Mouse (Mus musculus) retina, postnatal 1 day (tissue): ENCODE measurements around the gene Rtn4ip1.
"Not testable (repeated sequence)": the region's sequence is repeated elsewhere in the genome, so short reads cannot be mapped to it uniquely, and the experiment has no call there.

Experiments
- DNase-seq: peaks from one replicate; pipeline ENCODE4 v3.0.0-alpha.2; 2012

Rtn4ip1 gene

GRCm38 (mm10) chr10:43901578-43902194 lies at the start of gene Rtn4ip1, which contains the start of gene Qrsl1:
Gene Rtn4ip1 (plus strand): TSS chr10:43901807.
Gene Qrsl1 (minus strand): TSS chr10:43901745.
- peak; percentile 97 for DNase-seq

- no peak for DNase-seq
Observed at GRCm38 (mm10) chr10:43851898-43852297, 49.7 kb upstream of the Rtn4ip1 start.

- no peak for DNase-seq
Observed at GRCm38 (mm10) chr10:43855916-43856315, 45.7 kb upstream of the Rtn4ip1 start.

DNA sequence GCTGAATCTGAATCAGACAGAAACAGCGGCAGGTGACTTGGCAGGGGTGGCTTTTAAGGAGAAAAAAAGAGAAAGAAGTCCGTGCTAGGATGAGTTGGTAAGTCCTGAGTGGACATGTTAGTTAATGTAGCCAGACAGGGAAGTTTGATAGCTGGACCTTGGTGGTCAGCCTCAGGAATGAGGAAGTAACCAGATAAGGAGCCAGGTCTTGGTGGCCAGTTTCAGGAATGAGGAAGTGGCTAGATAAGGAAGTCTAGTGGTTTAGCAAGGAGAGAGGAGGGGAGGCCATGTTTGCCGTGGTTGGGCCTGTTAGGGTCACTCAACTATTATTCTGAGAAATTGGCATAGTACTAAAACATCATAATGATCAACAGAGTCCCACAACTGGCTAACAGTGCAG lies 45.3 kb upstream of the Rtn4ip1 start:
- DNase-seq = no peak

DNA sequence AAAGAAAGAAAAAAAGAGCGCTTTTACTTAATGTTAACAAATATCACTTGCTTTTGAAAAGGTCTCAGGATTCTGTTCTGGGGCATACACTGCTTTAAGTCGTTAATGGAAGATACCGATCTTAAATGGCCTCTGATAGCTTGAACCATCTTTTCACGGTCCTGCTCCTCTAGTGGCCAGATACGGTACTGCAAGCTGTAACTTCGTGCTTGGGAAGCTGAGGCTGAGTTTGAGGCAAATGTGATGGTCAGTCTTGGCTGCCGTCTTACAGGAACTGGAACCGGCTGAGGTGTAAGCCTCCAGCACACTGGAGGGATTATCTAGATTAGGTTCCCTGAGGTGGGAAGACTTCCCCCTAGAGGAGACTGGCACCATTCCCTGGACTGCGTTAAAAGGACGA lies 30.9 kb upstream of the Rtn4ip1 start:
- peak; percentile 63 for DNase-seq

DNA sequence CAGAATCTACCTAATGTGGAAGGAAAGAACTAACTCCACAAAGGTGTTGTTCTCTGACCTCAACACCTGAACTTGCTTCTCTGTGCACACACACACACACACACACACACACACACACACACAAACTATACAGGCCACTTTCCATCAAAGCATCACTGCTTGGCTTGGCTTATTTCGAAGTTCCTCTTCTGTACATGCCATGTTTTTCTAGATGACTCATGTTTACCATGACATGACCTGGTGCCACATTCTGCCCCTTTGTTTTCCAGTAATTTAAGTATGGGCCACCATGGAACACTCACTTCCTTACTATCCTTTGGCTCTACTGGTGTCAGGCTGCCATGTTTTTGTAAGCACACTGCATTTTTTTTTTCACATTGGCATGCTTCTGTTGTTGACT lies 30.1 kb upstream of the Rtn4ip1 start:
- no peak for DNase-seq

GRCm38 (mm10) chr10:43887676-43888075 lies 13.9 kb upstream of the Rtn4ip1 start:
- DNase-seq = no peak

- DNase-seq = no peak
Observed at GRCm38 (mm10) chr10:43888976-43889375, 12.6 kb upstream of the Rtn4ip1 start.

- no peak for DNase-seq
Observed at GRCm38 (mm10) chr10:43892971-43893370, 8.6 kb upstream of the Rtn4ip1 start.

DNA sequence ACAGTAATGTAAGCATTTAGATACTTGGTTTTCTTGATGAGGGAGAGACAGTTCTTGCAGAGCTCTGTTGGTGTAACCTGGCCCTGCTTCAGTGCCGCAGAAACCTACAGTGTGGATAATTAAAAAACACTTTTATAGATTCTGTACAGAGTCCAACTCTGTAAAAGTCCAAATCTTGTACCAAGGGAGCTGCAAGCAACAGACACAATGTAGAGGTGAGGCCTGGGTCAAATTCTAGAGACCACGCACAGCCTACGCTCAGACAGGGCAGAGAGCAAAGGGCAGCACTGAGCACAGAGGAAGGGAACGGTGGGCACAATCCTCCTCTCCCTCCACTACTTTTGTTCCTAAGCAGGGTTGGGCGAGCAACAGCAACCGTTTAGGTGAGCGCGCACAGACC lies 5.5 kb upstream of the Rtn4ip1 start:
- no peak for DNase-seq

- DNase-seq = no peak
Observed at GRCm38 (mm10) chr10:43898276-43898675, 3.3 kb upstream of the Rtn4ip1 start.

DNA sequence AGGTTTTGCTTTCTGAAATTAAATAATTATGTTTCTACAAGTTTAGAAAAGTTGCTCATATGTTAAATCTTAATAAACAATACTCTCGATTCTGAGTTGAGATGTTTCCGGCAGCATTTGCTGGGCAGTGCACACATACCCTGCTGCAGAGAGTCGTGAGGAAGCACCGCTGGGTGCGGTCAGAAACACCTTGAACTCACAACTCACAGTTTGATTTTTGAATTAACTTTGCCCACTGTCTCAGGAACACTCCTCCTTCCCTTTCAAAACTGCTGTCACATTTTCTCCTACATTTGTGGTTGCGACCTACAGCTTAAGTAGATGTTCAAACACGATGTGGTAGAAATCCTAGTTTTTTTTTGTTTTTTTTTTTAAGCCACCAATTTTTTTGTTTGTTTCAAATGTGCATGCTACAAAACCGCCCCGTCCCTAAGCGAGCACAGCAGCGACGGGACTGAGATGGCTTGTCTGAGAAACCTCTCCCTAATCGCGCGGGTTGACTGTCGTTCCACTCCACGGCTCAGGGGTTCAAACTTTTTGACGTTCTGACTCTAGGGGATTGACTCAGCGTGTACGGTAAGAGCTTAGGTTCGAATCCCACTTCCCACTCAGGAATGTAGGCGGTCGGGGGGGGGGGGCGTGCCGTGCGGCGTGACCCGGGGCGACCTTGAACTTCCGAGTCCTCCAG lies 580 bp upstream of the Rtn4ip1 start:
- DNase-seq = no peak

DNA sequence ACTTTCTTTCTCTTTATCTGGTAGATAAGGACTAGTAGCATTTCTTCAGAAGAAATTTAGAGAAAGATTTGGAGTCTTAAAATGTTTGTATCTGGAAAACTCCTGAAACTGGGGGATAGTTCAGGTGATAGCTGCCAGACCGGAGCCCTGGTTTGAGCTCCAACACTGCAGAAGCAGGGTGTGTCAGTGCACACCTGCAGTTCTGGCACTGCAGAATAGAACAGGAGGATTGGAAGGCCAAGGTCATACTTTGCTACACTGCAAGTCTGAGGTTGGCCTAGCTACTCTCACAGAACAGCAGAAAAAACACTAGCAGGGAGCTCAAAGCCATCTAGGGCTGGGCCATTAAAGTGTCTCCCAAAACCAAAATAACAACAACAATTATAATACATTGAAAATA lies 3.0 kb downstream of the Rtn4ip1 start:
- no peak for DNase-seq

GRCm38 (mm10) chr10:43910032-43910872 lies 8.6 kb downstream of the Rtn4ip1 start:
- no peak for DNase-seq

- no peak for DNase-seq
Observed at GRCm38 (mm10) chr10:43910873-43911142, 9.2 kb downstream of the Rtn4ip1 start.

DNA sequence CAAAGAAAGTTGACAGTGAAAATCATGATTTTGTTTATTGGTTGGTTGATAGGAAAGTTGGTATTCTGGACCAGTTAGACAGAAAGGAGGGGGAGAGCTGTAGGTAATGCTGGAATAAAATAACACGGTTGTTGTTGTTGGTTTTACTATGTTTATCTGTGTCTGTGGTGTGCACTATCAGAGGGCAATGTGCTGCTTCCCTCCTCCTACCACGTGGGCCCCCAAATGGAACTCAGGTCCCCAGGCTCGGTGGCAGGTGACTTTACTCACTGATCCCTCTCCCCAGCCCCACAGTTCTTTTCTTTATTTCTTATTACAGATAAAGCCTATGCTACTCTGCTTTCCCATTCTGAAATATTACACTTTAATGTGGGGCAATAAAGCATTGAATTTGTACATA lies 10.6 kb downstream of the Rtn4ip1 start:
- DNase-seq = no peak

DNA sequence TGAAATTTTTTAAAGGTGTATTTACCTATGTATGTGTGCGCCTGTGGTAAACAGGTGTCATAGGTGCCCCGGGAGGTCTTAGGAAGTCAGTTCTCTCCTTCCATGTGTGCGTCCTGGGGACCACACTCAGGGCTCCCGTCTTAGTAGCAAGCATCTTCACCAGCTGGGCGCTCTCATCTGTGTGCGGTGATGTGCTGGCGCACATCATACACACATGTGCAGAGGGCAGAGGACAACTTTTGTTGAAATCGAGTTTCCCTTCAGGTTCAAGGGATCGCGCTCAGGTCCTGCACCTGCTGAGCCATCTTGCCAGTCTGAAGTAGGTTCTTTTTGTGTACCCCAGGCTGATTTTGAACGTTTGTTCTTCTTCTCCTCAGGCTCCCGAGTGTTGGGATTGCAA lies 14.6 kb downstream of the Rtn4ip1 start:
- DNase-seq = no peak

- DNase-seq = no peak
Observed at GRCm38 (mm10) chr10:43916737-43917136, 15.1 kb downstream of the Rtn4ip1 start.

DNA sequence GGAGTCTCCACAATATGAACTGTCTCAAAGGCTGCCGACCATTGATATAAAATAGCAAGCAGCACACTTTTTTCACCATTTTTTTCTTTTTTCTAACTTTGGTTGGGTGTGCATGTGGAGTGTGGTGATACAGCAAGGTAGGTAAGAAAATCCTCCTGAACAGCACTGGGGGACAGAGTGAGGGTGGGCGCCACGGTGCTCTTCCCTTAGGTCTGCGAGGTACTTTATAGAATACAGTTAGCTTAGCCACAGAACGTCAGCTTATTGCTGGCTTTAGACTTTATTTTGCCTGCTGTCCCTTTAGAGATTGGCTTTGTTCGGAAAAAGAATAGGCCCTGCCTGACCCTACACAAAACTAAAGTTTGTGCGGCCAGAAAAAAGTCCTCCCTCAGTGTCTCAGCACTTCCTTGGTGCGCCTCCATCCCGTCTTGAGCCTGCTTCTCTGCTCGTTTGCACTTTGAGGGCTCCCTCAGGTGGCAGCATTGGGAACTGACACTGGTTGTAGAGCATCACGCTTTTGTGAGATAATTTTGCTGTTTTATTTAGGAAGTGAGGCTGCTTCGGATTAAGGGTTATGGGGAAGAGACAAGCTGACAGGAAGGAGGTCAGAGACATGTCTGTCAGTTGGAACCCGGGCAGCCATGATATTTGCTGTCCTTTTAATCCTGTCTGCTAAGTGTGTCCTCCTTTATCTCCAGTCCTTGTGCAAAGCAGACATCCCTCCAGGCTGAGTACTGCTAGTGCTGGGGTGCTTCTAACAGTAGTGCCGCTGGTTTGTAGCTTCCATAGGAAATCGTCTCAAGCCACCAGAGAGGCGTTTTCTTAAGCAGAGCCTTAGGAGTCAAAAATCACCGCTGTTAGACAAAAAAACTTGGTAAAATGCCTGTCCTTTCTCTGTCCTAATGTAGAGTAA lies 17.3 kb downstream of the Rtn4ip1 start:
- DNase-seq = peak; percentile 83

DNA sequence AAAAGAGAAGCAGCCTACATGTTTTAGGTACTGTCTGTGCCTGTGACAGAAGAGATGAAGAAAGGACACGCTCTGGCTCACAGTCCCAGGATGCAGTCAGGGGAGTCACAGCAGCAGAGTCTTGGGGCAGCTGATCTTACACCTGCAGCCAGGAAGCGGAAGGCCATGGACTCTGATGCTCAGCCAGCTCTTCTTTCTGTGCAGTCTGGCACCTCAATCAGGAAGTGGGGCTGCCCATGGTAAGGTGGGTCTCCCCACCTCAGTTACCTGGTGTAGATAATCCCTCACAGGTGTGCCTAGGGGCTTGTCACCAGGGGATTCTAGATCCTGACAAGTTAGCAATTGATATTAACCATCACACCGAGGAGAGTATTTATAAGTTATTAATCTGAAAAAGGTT lies 21.5 kb downstream of the Rtn4ip1 start:
- DNase-seq = no peak

DNA sequence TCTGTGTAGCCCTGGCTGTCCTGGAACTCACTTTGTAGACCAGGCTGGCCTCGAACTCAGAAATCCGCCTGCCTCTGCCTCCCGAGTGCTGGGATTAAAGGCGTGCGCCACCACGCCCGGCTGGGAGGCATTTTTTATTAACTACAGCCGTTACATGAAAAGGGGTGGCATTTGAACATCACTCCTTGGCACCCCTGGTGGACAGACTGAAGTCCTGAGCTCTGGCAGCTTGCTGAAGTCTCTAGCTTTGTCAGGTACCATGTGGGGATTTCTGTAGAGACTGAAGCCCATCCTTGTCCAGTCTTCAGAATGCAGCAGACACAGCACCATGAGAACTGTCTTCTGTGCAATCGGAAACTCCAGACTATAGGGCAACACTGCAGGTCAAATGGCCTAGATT lies 24.2 kb downstream of the Rtn4ip1 start:
- not testable (repeated sequence) for DNase-seq

DNA sequence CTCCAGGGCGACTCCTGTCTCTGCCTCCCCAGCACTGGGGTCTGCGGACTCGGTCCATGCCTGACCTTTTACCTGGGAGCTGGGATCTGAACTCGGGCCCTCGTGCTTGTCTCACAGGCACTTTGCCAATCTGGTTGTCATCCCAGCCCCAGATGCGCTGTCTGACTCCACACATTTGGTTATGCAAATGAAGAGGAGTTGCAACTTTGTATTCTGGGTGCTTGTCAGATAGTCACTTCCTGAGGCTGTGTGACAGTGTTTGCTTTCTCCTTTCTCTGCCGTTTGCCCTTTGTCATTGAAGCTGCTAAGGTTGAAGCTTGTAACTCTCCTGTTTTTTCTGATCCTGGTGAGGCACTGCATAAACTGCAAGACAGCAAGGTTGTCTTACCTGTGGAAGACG lies 26.1 kb downstream of the Rtn4ip1 start:
- DNase-seq = no peak

DNA sequence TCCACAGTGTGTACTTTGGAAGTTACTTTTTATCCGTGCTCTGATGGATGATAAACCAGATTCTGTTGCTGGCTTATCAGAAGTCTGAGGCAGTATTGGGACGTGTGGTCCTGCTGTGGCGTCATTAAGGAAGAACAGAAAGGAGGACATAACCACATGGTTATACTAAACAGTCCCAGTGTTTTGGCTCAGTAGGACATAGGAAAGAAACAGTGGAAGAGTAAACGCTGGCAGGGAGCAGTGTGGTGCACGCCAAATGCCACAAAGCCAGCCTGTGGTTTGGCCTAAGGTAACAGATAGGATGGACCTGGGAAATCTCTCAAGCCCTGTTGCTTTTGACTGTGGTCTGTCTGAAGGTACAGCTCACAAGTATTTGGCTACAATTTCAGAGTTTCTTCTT lies 27.0 kb downstream of the Rtn4ip1 start:
- no peak for DNase-seq
